Mouse (Mus musculus): ENCODE data around the gene Myo10.

DNA sequence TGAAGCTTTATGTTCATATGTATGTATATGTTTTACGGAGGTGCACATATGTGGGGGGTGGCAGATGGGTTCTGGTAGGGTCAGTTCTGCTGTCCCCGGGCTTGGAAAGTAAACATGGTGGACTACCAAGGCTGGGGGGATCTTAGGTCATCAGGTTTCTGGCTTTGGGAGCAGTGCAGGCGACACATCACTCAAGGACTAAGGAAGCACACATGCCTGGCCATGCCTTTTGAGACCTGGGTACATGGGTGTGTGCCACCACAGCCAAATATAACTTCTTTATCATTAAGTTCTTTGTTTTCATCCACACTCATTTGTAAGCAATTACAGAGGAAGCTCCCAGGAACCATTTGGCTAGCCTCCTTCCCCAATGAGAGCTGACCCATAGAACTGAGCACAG is 72.9 kb downstream of the Myo10 start:
- TF ChIP-seq POLR2A (IDR thresholded peaks at IDR 0.05; ENCODE audit: extremely low read depth, insufficient read depth, low read length): no peak
- TF ChIP-seq CTCF (IDR thresholded peaks at IDR 0.05; ENCODE audit: low read depth, low read length): no peak

Data from liver, adult 2 months (tissue).